Mouse (Mus musculus) megakaryocyte, embryonic 14.5 days (primary cell): ENCODE data around the gene Cbr4. TPM values are rescaled to one million over a fixed set of nuclear protein-coding genes. Genes with fewer than 3 reads are reported as not detected.

Experiments
- H3K27me3 ChIP-seq: replicated peaks from 2 replicates; pipeline ENCODE3; 2012; ENCODE audit warnings: inconsistent platforms
- H3K36me3 ChIP-seq: replicated peaks from 2 replicates; pipeline ENCODE3; 2012; ENCODE audit warnings: low read length, inconsistent platforms, mixed read lengths
- H3K4me1 ChIP-seq: 2 replicates; pipeline ENCODE4 v1.6.1; 2012; ENCODE audit warnings: inconsistent platforms
- H3K4me3 ChIP-seq: replicated peaks from 2 replicates; pipeline ENCODE3; 2012; ENCODE audit warnings: moderate library complexity, mild to moderate bottlenecking, inconsistent platforms
- H3K9me3 ChIP-seq: 2 replicates; pipeline ENCODE4 v1.6.1; 2012; ENCODE audit warnings: inconsistent platforms
- FLI1 ChIP-seq: IDR thresholded peaks from 2 replicates; pipeline ENCODE4 v1.6.1; 2012; ENCODE audit warnings: low read length, inconsistent platforms, mixed read lengths
- GATA1 ChIP-seq: IDR thresholded peaks from 3 replicates; pipeline ENCODE4 v1.6.1; 2012; ENCODE audit warnings: mixed read lengths, low read length, inconsistent platforms, borderline replicate concordance
- polyA plus RNA-seq: library from polyadenylated mRNA; stranded (reverse); fragments of >175 nt; gene quantifications from 2 replicates; pipeline ENCODE4 v1.2.3, GENCODE M21; 2012; ENCODE audit warnings: low replicate concordance; ENCODE audit not compliant: insufficient read depth

Gene Cbr4
- polyA plus RNA-seq, 1 experiment = 1.6 TPM

DNA sequence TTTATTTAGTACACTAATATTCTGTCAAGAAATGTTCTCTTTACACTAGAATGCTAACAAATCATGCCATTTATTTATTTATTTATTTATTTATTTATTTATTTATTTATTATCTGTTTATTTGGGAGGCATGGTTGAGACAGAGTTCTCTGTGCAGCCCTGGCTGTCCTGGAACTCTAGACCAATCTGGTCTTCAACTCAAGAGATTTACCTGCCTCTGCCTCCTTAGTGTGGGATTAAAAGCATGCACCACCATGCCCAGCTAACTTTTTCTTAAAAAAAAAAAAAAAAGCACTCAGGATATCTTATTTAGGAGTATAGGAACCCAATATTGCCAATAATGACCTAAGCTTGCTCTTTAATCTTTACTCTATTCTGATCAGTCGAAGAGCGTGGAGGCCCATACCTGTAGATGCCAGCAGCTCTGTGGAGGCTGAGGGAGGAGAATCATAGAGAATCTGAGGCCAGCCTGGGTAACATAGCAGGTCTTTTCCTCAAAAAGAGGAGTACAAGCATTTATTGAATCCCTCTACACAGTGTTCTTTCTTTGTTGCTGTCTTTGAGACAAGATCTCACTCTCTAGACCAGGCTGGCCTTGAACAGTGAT, 508 bp upstream of the Cbr4 start:
- H3K27me3 ChIP-seq = no peaks in the 10 kb centered on the region
- peaks cover 15% of the 10 kb centered on the region for H3K36me3 ChIP-seq
- TF ChIP-seq FLI1 (no peak), GATA1 (no peak)
- peak overlapping the region; percentile 95 for H3K4me3 ChIP-seq
- no peaks in the 10 kb centered on the region for H3K9me3 ChIP-seq
- peaks cover 11% of the 10 kb centered on the region for H3K4me1 ChIP-seq

DNA sequence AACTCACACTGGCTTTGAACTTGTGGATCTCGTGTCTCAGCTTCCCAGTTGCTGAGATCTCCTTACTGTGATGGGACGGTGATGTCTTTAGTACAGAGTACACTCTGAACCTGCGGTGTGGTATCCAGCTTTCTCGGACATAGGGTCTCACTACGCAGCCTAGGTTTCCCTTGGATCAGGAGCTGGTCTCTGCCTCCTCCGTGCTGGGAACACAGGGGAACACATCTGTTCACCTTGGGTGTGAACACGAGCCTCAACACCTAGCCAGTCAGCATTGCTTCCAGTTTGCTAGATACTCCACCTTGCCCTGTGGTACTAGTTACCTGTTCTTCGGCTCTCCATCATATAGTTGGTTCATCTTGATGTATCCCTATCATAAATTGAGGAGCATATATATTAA, 1.1 kb downstream of the Cbr4 start:
- peaks cover 11% of the 10 kb centered on the region for H3K4me1 ChIP-seq
- no peaks in the 10 kb centered on the region for H3K27me3 ChIP-seq
- peak overlapping the region; percentile 95 for H3K4me3 ChIP-seq
- TF ChIP-seq GATA1 (no peak), FLI1 (no peak)
- no peaks in the 10 kb centered on the region for H3K9me3 ChIP-seq
- peaks cover 29% of the 10 kb centered on the region for H3K36me3 ChIP-seq

DNA sequence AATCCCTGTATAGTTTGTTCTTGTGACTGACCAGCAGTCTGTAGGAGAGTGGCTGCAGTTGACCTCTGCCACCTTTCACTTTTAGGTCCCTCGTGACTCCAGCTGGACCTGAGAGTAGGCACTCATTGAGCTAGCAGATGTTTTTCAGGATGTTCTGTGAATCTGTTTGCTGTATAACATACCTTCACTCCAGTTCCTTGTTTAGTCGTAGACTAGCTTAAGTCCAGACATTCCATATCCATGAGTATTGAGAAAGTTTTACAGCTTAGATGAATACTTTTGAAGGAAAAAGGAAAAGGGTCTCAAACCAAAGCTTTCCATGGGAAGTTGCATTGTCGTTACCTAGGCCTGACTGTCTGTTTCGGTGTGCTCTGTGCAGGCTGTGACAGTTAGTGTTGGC, 9.6 kb downstream of the Cbr4 start:
- Histone ChIP-seq H3K36me3 (peaks cover 81% of the 10 kb centered on the region), H3K4me1 (peaks cover 9% of the 10 kb centered on the region), H3K4me3 (no peak overlapping the region), H3K9me3 (no peaks in the 10 kb centered on the region), H3K27me3 (no peaks in the 10 kb centered on the region)
- TF ChIP-seq GATA1 (no peak), FLI1 (no peak)

DNA sequence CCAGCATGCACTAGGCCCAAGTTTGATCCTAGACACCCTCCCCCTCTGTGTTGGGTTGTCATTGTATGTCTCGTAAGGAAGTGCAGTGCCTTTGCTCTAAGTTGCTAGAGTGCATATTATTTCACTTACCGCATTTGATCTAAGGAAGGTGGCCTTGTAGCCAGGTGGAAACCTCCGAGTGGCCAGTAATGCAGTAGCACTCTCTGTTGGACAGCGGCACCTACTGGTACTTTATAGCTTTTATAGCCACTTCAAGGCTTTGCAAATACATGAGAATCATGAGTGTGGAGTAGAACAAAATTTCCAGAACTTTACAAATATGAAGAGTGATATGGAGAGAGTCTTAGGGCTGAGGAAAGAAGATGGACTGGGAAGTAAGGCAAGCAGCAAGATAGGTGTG, 11.5 kb downstream of the Cbr4 start:
- Histone ChIP-seq H3K4me3 (no peak overlapping the region), H3K27me3 (no peaks in the 10 kb centered on the region), H3K4me1 (peaks cover 9% of the 10 kb centered on the region), H3K36me3 (peaks cover 77% of the 10 kb centered on the region), H3K9me3 (no peaks in the 10 kb centered on the region)
- no peak for TF ChIP-seq GATA1
- no peak for TF ChIP-seq FLI1

DNA sequence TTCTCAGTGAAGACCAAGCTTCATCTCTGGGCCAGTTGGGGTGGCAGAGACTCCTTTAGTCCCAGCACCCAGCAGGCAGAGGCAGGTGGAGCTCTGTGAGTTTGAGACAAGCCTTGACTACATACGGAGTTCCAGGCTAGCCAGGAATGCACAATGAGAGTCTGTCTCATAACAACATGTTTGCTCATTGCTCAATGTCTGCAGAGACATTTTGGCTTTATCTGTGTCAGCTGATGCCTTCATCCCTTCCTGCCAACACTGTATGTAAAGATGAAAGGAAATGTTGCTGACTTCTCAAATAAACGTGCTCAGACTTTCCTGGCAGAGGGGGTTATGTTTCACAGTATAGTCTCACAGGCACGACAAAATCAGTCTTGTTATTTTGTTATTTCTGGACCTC, 13.4 kb downstream of the Cbr4 start:
- no peak overlapping the region for H3K4me3 ChIP-seq
- H3K4me1 ChIP-seq = peaks cover 12% of the 10 kb centered on the region
- TF ChIP-seq FLI1 = no peak
- TF ChIP-seq GATA1 = no peak
- no peaks in the 10 kb centered on the region for H3K27me3 ChIP-seq
- H3K36me3 ChIP-seq = peaks cover 69% of the 10 kb centered on the region
- H3K9me3 ChIP-seq = no peaks in the 10 kb centered on the region

DNA sequence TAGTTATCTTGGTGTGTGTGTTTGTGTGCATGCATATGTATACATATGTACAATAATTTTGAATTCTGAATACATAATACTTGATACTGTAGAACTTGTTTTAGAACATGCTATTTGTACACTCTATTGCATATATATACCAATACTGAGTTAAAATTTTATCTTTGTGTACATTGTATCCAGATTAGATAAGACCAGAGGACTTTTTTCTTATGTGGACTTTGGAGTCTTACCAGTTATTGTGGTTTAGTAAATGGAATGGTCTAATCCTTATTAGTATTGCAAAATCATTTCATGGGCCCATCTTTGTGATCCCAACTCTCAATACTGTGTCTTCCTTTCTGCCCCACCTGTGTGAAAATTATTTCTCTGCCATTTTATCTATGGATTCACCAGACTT, 14.7 kb downstream of the Cbr4 start:
- Histone ChIP-seq H3K27me3 (no peaks in the 10 kb centered on the region), H3K4me1 (peaks cover 12% of the 10 kb centered on the region), H3K4me3 (no peak overlapping the region), H3K9me3 (no peaks in the 10 kb centered on the region), H3K36me3 (peaks cover 60% of the 10 kb centered on the region)
- TF ChIP-seq FLI1 (no peak), GATA1 (no peak)

DNA sequence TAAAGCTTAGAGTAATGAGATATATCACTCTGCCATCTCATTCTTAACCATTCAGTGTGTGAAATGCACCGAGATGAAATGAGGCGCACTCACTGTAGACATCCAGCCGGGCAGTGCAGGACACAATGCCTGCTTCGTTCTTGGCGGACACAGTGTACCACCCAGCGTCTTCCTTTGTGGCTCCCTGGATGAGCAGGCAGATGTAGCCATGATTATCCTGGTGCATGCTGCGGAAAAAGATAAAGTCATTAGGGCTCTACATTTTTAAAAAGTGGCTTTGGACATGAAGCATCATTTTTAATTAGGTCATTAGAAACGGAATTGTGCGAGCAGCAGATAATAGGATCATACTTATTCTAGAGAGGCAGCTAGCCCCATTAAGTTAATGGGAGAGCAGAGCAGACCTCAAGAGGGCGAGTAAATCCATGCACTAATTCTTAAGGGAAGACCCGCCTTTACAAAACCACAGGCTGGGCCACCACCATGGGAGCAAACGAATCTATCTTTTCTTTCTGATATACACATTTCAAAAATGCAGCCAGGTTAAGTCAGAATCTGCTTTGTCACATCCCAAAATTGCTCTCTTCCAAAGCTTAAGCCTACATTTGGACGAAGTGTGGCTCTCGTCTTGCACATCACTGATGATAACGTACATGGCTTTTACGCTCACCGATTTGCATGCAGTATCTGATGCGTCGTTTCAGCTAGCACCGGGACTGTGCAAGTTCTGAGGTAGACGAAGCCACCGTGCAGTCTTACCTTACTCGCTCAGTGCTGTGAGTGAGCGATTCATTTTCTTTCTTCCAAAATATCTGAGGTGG, 27.8 kb downstream of the Cbr4 start:
- H3K4me1 ChIP-seq = peaks cover 14% of the 10 kb centered on the region; the same call in 1 of the 2 replicates
- peaks cover 5% of the 10 kb centered on the region for H3K36me3 ChIP-seq
- TF ChIP-seq GATA1 (no peak), FLI1 (no peak)
- H3K9me3 ChIP-seq = no peaks in the 10 kb centered on the region
- no peaks in the 10 kb centered on the region for H3K27me3 ChIP-seq
- peak overlapping the region; percentile 65 for H3K4me3 ChIP-seq

DNA sequence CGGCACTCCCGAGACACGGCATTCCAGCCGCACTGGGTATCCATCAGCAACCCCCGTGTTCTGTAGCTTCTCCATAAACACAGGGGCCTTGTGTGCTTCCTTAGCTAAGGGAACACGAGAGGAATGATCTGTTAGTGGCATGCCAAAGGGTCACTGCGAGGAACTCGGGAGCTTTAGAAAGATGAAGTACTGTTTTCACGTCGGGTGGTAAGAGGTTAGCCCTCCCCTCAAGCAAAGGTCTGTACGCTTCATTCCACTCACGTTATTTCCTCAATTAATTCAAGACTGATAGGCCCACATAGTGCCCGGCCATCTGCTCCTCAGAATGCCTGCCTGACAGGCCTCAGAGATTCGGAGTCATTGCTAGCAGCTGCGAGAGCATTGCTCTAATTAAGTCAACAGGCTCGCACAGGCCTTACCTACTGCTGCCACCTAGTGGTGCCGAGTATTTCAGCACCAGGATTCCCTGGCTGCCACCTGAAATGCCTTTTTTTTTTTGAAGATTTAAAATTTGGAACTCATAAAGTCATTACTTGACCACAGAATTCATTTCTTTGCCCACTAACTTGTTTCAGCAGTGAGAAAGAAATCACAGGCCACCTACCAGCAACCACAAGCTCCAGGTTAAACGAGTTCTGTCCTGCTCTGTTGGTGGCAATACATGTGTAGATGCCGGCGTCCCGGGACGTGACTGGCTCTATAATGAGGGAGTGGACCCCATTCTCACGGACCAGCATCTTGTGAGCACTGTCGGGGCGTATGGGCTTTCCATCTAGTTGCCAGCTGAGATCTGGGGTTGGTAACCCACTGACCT, 28.6 kb downstream of the Cbr4 start:
- Histone ChIP-seq H3K36me3 (peaks cover 5% of the 10 kb centered on the region), H3K4me3 (no peak overlapping the region), H3K4me1 (peaks cover 14% of the 10 kb centered on the region; the same call in 1 of the 2 replicates), H3K27me3 (no peaks in the 10 kb centered on the region), H3K9me3 (no peaks in the 10 kb centered on the region)
- no peak for TF ChIP-seq FLI1
- TF ChIP-seq GATA1 = no peak

DNA sequence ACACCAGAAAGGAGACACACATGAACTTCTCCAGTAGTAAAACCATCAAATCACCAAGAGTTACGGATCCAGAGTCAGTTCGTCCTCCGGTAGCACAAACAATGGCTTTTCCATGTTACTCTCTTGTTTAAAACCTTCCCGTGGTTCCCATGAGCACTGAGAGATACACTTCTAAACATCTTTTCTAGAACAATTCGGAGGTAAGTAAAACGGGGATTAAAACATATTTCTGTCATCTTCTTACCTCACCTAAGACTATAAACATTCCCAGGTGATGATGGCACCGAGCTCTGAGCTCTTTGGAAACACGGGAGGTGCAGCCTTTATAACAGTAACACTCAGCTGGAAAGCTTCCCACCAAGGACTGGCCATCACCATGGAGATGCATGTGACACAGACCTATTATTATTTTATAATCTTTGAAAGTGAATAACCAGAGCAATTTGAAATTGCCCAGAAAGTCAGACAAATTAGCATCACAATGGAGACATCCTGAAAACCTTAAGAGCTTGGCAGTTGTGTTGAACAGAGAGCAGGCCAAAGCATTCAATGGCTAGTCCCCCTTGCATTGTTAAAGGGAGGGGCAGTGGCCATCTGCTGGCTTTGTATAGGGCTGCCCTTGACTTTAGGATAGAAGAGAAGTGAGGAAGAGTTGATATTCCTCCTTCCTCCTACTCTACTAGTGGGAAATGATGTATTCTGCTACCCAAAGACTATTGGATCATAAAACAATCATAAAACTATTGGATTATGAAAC, 29.4 kb downstream of the Cbr4 start:
- TF ChIP-seq GATA1 = no peak
- no peak for TF ChIP-seq FLI1

More for the DNA sequence above, 29.4 kb downstream of the Cbr4 start:
- H3K36me3 ChIP-seq = peaks cover 5% of the 10 kb centered on the region
- no peak overlapping the region for H3K4me3 ChIP-seq
- H3K9me3 ChIP-seq = no peaks in the 10 kb centered on the region
- peaks cover 14% of the 10 kb centered on the region; the same call in 1 of the 2 replicates for H3K4me1 ChIP-seq
- no peaks in the 10 kb centered on the region for H3K27me3 ChIP-seq
